Mouse (Mus musculus) ovary, postnatal 36 days (tissue): ENCODE results near the gene Tgfb3.

ENCODE experiments used
- DNase-seq: peaks from one replicate; pipeline ENCODE4 v3.0.0; 2022; ENCODE audit warnings: low spot score, mixed read lengths

Tgfb3 gene

GRCm38 (mm10) chr12:86078553-86079201 lies at the start of gene Tgfb3:
Gene Tgfb3, minus strand, starts transcription at chr12:86079041.
- peak; percentile 41 for DNase-seq

- peak; percentile 34 for DNase-seq
Measured at GRCm38 (mm10) chr12:86128122-86128521, 49.3 kb upstream of the Tgfb3 start.

- DNase-seq, result no peak
Measured at GRCm38 (mm10) chr12:86124016-86124415, 45.2 kb upstream of the Tgfb3 start.

GRCm38 (mm10) chr12:86116295-86116835 lies 37.5 kb upstream of the Tgfb3 start:
- no peak for DNase-seq

- no peak for DNase-seq
Measured at GRCm38 (mm10) chr12:86110637-86111036, 31.8 kb upstream of the Tgfb3 start.

- DNase-seq, result no peak
Measured at GRCm38 (mm10) chr12:86109531-86109930, 30.7 kb upstream of the Tgfb3 start.

GRCm38 (mm10) chr12:86107645-86108044 lies 28.8 kb upstream of the Tgfb3 start:
- DNase-seq, result no peak

GRCm38 (mm10) chr12:86106086-86106485 lies 27.2 kb upstream of the Tgfb3 start:
- DNase-seq, result no peak

GRCm38 (mm10) chr12:86105546-86105945 lies 26.7 kb upstream of the Tgfb3 start:
- no peak for DNase-seq

GRCm38 (mm10) chr12:86104297-86104696 lies 25.5 kb upstream of the Tgfb3 start:
- DNase-seq, result no peak

GRCm38 (mm10) chr12:86103852-86104251 lies 25.0 kb upstream of the Tgfb3 start:
- no peak for DNase-seq

- no peak for DNase-seq
Measured at GRCm38 (mm10) chr12:86103391-86103790, 24.6 kb upstream of the Tgfb3 start.

GRCm38 (mm10) chr12:86102686-86103085 lies 23.8 kb upstream of the Tgfb3 start:
- no peak for DNase-seq

GRCm38 (mm10) chr12:86100711-86101110 lies 21.9 kb upstream of the Tgfb3 start:
- DNase-seq, result no peak

- DNase-seq, result no peak
Measured at GRCm38 (mm10) chr12:86097781-86098180, 18.9 kb upstream of the Tgfb3 start.

GRCm38 (mm10) chr12:86095806-86096205 lies 17.0 kb upstream of the Tgfb3 start:
- no peak for DNase-seq

- DNase-seq, result no peak
Measured at GRCm38 (mm10) chr12:86094075-86094474, 15.2 kb upstream of the Tgfb3 start.

- DNase-seq, result no peak
Measured at GRCm38 (mm10) chr12:86091601-86092132, 12.8 kb upstream of the Tgfb3 start.

- no peak for DNase-seq
Measured at GRCm38 (mm10) chr12:86090764-86091163, 11.9 kb upstream of the Tgfb3 start.

GRCm38 (mm10) chr12:86088042-86088441 lies 9.2 kb upstream of the Tgfb3 start:
- DNase-seq, result no peak

- no peak for DNase-seq
Measured at GRCm38 (mm10) chr12:86086550-86086949, 7.7 kb upstream of the Tgfb3 start.

- DNase-seq, result no peak
Measured at GRCm38 (mm10) chr12:86085873-86086272, 7.0 kb upstream of the Tgfb3 start.

GRCm38 (mm10) chr12:86082481-86083012 lies 3.7 kb upstream of the Tgfb3 start, which contains the start of gene Ift43:
Gene Ift43, plus strand, starts transcription at chr12:86082541.
- peak; percentile 85 for DNase-seq
